Mouse (Mus musculus) urinary bladder, postnatal 0 days (tissue): ENCODE results near the gene Cdc40. TPM values are rescaled to one million over a fixed set of nuclear protein-coding genes. Genes with fewer than 3 reads are reported as not detected.

ENCODE experiments used
- polyA plus RNA-seq: library from polyadenylated mRNA; unstranded; fragments of >200 nt; fragmentation: Nextera tagmentation; extraction: Ambion mirVana; gene quantifications from 2 replicates; pipeline ENCODE4 v1.2.1, GENCODE M21; 2015

Cdc40 gene
- polyA plus RNA-seq = 10.9 and 11.1 TPM in 2 replicates

GRCm38 (mm10) chr10:40882831-40883643 is at the start of gene Cdc40, which contains the start of gene Wasf1:
Gene Cdc40, minus strand, starts transcription at chr10:40883311.
Gene Wasf1, plus strand, starts transcription at chr10:40883475.

Other genes starting within 250 kb of the Cdc40 start
- 1.2 and 1.3 TPM in 2 replicates for gene Mettl24, start 200.0 kb downstream of the Cdc40 start, polyA plus RNA-seq
- gene Wasf1, start 164 bp upstream of the Cdc40 start, polyA plus RNA-seq = 2.8 and 2.9 TPM in 2 replicates
- gene Gpr6, start 189.0 kb upstream of the Cdc40 start, polyA plus RNA-seq = not detected in 2 replicates